Mouse (Mus musculus) megakaryocyte, adult 5-6 weeks (primary cell): ENCODE results near the gene Tmem185b. TPM values are rescaled to one million over a fixed set of nuclear protein-coding genes. Genes with fewer than 3 reads are reported as not detected.

ENCODE experiments used
- ATAC-seq: 2 replicates; pipeline ENCODE4 v1.8.0; 2016; ENCODE audit warnings: mild to moderate bottlenecking, inconsistent platforms; ENCODE audit not compliant: poor library complexity, severe bottlenecking
- total RNA-seq, 2 experiments: library from RNA; stranded (forward) in 1 of 2; stranded (reverse) in 1 of 2; fragments of 153-499, 151-499 nt in 1 of 2; fragments of 221-1000, 200-1000 nt in 1 of 2; gene quantifications; 2 replicates each; pipeline versions ENCODE4 v1.2.3 to v1.2.4; 2015 to 2017

Gene Tmem185b
- total RNA-seq, 2 experiments from 2014 or later: 14.6 to 24.9 TPM

DNA sequence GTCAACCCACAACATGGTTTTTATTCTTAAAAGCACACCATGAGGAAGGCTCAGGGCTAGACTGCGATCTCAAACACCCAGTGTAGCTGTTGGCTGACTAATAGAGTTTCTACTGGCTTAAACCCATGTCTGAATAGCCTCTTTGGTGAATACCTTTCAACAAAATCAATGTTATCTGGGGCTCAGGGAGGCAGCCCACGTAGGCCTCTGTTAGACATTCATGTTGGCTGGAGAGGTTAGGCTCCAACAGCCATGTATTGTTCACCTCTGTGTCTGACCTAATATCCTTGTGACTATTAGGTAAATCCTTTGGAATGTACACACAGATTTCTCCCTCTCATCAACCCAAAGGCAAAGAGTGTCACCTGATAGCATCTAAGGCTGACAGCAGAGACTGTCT, 10.2 kb downstream of the Tmem185b start:
- ATAC-seq: no peak

DNA sequence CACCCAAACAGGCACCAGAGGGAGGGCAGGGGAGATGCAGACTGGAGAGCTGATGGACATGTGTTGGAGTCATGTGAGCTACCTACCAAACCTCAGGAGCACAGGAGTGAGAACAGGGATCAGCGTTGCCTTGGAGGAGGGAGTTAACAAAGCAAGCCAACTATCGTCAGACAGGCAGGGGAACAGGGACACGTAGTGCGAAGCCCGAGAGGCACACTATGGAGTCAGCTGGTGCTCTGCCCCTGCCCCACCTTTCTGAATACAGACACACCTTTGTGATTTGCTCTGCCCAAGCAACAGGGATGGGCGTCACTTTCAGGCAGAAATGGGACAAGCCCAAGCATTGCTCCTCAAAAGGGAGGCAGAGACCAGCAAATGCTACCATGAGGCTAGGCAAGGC, 11.7 kb downstream of the Tmem185b start:
- ATAC-seq: no peak

DNA sequence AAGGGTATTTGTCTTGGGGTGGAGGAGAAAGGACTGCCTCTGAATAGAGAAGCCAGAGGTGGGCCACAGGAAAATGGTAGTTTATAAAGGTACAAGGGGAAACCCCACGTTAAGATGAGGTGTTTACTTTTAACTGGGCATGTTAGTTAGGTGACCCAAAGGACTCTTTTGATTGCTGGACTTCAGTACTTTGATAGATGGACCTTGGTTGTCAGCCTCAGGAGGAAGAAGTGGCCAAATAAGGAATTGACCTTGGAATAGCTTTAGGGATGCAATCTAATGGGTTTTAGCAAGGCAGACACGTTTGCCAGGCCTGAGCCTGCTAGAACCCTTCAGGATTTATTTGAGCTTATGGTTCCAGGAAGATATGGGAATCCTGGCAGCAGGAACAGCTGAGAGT, 13.3 kb downstream of the Tmem185b start:
- no peak for ATAC-seq

DNA sequence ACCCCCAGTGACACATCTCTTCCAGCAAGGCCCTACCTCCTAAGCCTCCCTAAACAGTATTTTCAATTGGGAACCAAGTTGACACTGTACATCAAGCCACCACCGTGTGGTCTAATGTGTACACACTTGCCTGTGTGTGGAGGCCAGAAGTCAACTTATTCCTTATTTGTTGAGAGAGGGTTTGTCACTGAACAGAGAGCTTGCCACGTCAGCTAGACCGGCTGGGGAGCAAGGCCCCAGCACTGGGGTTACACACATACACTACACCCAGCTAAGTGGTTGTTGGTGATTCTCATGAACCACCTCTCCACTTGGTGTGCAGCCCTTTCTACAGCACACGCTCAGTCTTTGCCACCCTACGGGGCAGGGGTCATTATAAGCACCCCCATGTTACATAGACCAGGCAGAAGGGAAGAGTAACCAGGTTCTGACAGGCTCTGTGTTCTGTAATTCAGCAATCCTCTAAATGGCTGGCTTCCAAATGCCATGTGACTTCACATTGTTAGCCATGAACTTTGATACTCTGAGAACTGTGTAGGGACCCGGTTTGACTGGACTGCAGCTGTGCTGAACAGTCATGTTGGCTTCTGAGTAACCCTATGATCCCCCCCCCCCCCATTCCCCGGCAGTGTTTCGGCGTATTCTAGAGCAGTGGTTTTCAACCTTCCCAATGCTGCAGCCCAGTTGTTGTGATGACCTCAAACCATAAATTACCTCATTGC, 15.0 kb downstream of the Tmem185b start:
- no peak for ATAC-seq

DNA sequence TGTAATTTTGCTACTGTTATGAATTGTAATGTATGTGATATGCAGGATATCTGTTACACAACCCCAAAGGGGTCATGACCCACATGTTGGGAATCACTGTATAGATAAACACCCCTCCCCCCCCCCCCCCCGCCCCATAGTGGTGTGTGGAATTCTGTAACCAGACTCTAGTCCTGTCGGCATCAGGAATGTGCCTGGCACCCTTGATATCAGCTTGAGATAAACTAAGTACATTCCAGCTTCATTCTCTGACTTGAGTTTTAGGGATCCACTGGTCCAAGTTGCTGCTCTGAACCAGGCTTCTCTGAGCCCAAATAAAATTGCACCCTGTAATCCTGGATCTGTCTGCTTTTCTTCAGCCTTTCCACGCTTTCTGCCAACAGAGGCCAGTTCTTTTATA, 15.6 kb downstream of the Tmem185b start:
- ATAC-seq: no peak

DNA sequence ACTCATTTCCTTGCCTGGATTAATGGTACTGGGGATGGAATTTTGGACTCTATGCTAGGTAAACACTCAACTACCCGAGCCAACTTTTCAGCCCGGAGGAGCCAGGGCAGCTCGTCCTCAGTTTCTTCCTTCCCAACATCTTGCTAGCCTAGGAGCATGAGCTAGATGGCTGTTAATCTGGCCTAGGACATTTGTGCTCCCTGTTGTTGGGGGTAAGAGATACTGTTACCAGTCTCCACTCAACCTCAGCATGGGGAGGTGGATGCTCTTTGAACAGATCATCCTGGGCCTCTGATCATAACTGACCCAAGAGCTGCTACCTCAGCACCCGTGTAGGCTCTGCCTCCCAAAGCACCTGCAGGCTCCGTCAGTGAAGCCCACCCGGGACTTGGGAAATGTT, 17.4 kb downstream of the Tmem185b start:
- ATAC-seq: no peak

DNA sequence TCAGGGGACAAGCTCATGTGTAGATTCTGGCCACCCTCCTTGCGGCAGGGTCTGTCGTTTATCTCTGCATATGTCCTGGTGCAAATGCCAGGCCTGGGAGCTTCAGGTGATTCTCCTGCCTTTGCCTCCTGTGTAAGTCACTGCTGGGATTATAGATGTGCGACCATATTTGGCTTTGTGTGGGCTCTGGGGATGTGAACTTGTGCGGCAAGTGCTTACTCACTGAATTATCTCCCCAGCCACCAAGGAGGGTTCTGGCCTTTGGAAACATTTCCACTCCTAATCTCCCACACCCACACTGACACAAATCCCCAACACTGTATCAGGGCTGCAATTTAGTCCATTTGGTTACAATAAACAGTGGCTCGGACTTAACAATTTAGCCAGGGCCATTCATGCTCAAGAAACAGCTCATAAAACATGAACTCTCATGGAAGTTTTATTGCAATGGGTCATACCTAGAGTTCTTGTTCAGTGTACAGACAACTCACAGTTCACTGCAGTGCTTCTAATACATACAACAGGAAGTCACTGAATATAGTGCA, 18.7 kb downstream of the Tmem185b start:
- ATAC-seq: no peak

DNA sequence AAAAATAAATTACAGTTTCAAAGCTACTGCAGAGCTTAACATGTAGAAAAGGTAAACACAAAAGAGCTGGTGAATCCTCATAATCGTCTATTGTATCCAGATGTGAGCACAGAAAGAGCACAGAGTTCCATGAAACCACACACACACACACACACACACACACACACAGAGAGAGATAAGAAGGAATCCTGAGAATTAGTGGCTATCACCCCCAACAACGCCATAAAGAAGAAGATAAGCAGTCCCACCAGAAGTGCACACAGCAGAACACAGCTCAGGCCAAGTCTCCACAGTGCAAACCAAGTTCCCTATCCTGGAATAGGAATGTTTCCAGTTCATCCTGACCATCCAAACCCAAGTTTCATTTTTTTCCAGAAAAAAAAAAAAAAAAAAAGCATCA, 19.2 kb downstream of the Tmem185b start:
- ATAC-seq: no peak

DNA sequence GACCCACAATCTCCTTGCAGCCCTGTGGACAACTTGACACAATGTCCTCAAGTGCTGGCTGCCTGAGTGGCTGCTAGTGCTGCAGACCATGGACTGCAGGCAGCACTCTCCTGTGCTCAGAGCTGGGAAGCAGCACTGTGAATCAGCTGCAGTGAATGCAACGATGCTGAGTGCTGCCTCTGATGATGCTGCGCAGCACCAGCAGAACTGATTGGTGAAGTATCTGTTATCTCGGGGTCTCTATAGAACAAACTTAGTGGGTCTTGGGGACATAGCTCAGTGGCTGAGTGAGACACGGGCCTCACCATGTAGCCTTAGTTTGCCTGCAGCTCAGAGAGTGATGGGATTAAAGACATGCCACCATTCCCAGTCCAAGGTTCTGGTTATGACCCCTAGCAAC, 19.7 kb downstream of the Tmem185b start:
- no peak for ATAC-seq

DNA sequence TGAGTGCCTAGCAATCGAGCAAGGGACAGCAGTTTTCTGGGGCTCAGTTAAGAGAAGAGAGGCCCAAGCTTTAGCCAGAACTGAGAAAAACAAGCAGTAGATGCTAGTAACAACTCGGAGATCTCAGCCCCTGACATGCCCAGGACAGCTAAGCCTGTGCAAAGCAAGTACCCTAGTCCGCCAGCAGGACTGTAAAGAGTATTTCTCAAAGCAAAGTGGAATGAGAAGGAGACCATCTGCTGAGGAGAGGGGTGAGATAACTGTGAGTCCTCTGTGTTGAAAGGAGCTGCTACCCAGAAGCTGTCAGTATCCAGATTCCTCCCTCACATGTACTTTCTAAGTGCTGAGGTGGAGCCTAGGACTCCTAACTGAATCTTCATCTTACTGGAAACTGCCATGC, 20.5 kb downstream of the Tmem185b start:
- no peak for ATAC-seq

DNA sequence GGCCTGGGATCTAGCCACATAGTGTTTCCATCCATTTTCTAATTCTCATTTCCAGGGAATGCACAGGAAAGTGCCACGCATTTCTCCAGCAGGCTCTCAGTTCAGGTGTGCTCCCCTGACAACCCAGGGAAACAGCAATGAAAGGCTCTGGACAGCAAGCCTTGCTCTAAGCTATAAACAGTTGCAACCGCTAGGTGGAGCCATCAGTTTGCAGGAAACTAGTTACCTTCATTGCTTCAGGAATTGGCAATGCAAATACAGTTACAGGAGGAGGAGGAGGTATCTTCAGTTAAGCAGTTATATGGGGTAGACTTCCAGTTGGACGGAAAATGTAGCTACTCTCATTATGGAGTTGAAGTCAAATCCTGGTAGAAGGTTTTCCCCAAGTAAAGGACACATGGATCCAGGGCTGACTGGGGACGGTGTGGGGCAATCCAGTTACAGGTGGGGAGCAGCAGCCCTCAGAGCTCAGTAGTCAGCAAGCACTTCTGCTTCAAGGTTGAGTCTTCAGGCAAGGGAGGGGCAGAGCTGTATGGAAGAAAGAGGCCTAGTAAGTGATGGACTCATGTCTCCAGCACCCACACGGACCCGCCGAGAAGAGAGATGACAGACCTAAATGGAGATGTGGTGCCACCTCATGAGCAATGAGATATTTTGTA, 22.8 kb downstream of the Tmem185b start:
- peak; percentile 81 for ATAC-seq

DNA sequence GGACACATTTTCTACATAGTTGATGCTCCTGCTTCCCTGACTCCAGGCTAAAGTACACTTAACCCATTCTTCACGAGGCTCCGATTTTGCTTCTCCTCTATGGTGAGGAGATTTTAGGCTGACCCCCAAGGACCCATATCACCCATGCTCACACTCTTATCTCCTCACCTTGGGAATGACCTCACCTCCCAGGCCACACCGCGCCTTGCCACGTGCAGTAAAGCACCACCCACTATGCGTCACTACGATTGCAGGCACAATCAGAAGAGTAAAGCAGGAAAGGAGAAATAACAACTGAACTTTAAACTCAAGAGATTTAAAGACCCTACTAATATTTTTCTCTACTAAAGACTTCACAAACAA, 23.3 kb downstream of the Tmem185b start:
- no peak for ATAC-seq

DNA sequence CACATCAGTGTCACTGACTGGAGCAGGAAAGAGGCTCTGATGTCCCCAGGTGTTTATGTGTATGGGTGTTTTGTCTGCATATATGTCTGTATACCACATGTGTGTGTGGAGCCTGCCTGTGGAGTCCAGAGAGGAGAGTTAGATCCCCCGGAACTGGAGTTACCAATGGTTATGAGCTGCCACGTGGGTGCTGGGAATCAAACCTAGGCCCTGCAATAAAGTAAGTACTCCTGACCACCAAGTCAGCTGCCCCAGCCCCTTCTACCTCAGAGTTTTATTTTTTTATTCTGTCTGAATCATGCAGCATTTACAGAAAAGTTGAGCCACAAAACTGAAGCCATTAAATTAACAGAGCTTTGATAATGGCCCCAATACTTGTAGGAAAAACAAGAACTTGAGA, 24.1 kb downstream of the Tmem185b start:
- ATAC-seq: no peak

DNA sequence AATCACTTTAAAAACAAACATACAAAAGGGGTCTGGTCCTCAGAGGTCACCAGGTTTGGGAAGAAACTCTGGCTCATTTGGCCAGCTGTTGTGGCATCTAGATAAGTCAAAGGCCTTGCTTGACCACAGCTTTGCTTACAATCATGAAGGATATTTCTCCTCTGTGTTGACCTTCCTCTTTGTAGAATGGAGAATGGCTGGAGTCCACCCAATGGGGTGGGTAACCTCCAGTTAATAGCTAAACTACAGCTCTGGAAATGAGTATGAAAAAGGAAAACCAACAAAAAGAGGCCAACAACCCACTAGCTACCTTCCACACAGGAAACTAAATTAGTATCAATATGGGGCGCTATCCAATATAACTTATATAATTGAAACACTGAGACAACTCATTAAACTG, 25.7 kb downstream of the Tmem185b start:
- ATAC-seq: no peak

DNA sequence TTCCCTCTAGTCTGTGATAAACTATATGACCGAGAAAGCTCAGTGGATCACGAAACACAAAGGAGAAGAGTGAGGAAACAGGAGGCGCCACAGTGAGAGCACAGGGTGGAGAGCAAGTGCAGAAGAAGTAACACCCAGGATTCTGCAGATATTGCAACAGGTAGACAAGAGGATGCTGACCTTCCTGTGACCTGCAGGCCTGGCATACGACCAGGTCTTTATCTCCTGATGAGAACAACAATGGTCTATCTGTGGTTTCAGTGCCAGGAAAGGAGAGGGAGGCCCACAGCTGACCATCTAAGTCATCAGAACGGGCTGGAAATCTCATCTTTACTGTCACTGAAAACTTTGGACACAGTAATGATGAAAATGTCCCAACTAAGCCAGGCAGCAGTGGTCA, 29.7 kb downstream of the Tmem185b start:
- no peak for ATAC-seq

DNA sequence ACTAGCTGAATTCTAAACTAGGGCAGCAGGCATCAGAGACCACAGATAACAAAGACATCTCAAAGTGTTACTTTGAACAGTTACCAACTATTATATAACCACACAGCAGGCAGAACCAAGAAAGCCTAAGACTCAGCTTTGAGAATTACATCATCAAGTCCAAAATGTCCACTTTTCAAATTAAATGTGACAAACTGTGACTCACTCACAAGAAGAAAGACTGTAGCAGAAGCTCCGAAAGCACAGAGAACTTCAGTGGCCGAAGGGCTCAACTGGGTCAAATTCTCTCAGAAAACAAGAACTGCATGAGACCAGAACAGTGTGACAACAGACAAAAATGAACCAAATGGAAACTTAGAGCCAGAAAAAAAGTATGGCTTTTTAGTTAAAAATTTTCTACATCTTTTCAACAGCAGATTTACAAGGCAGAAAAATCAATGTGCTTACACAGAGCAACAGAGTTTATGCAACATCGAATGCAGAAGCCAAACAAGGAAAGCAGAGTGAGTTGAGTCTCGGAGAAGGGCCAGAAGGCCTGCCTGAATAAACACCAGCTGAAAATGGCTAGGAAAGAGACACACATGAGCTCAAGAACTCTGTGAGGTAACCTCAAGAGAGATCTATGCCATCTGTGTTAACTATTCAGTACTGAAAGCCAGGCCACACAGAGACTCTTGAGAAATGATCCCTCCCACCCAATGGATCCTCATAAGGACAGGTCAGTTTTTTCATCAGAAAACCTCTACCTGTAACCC, 31.9 kb downstream of the Tmem185b start:
- no peak for ATAC-seq

DNA sequence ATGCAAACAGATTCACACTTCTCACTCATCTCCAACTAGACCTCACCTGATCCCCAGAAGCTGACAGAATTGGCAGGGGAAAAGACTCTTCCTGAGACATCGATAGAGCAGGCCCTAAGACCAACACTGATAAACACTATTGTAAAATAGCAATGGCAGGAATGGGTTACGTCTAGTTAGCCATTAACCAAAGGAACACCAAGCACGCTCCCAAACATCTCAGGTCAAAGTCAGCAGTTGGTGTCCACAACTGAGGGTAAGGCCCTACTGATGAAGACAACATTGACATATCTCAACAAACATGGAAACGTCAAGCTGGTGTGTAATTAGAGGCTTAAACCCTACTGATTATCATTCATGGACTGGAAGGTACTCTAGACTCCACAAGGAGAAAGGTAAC, 39.6 kb downstream of the Tmem185b start:
- no peak for ATAC-seq

DNA sequence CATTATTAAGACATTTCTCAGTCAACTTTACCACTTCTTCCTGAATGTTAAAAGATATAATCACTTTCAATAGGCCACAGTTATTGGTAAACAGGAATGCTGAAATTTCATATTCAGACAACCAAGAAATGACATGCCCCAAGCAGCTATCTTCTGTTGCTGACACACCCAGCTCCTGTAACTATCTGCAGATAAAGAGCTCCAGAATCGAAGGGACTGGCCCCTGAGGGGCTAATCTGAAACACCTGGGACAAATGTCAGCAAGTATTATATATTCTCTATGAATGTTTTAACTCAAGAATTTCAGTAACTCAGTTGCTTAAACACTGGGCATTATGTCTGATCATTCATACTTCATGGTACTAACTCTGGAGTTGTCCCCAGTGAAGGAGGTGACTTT, 44.2 kb downstream of the Tmem185b start:
- ATAC-seq: no peak
